Mouse (Mus musculus): Measurements from ENCODE around the gene Rgl1.

Rgl1 gene

GRCm38 (mm10) chr1:152717329-152717728 is 48.8 kb downstream of the Rgl1 start:
- no peak for DNase-seq (ENCODE audit: low spot score)

GRCm38 (mm10) chr1:152714405-152714804 is 51.7 kb downstream of the Rgl1 start:
- no peak for DNase-seq (ENCODE audit: low spot score)

- DNase-seq (ENCODE audit: low spot score): no peak
Measured at GRCm38 (mm10) chr1:152713924-152714323, 52.2 kb downstream of the Rgl1 start.

- no peak for DNase-seq (ENCODE audit: low spot score)
Measured at GRCm38 (mm10) chr1:152711037-152711436, 55.1 kb downstream of the Rgl1 start.

GRCm38 (mm10) chr1:152707560-152707959 is 58.6 kb downstream of the Rgl1 start:
- DNase-seq (ENCODE audit: low spot score): no peak

GRCm38 (mm10) chr1:152703941-152704340 is 62.2 kb downstream of the Rgl1 start:
- DNase-seq (ENCODE audit: low spot score): no peak

- no peak for DNase-seq (ENCODE audit: low spot score)
Measured at GRCm38 (mm10) chr1:152702920-152703319, 63.2 kb downstream of the Rgl1 start.

- no peak for DNase-seq (ENCODE audit: low spot score)
Measured at GRCm38 (mm10) chr1:152701066-152701465, 65.1 kb downstream of the Rgl1 start.

GRCm38 (mm10) chr1:152697341-152697740 is 68.8 kb downstream of the Rgl1 start:
- no peak for DNase-seq (ENCODE audit: low spot score)

GRCm38 (mm10) chr1:152695491-152695890 is 70.7 kb downstream of the Rgl1 start:
- DNase-seq (ENCODE audit: low spot score): peak; percentile 57

- DNase-seq (ENCODE audit: low spot score): no peak
Measured at GRCm38 (mm10) chr1:152689968-152690367, 76.2 kb downstream of the Rgl1 start.

GRCm38 (mm10) chr1:152687733-152688181 is 78.4 kb downstream of the Rgl1 start:
- no peak for DNase-seq (ENCODE audit: low spot score)

GRCm38 (mm10) chr1:152687099-152687730 is 78.9 kb downstream of the Rgl1 start:
- DNase-seq (ENCODE audit: low spot score): peak; percentile 82

- no peak for DNase-seq (ENCODE audit: low spot score)
Measured at GRCm38 (mm10) chr1:152685531-152685930, 80.6 kb downstream of the Rgl1 start.

GRCm38 (mm10) chr1:152682368-152683194 is 83.6 kb downstream of the Rgl1 start:
- DNase-seq (ENCODE audit: low spot score): no peak

GRCm38 (mm10) chr1:152681676-152682367 is 84.3 kb downstream of the Rgl1 start:
- no peak for DNase-seq (ENCODE audit: low spot score)

GRCm38 (mm10) chr1:152681116-152681515 is 85.0 kb downstream of the Rgl1 start:
- DNase-seq (ENCODE audit: low spot score): no peak

GRCm38 (mm10) chr1:152678451-152678850 is 87.7 kb downstream of the Rgl1 start:
- DNase-seq (ENCODE audit: low spot score): no peak

- DNase-seq (ENCODE audit: low spot score): no peak
Measured at GRCm38 (mm10) chr1:152677482-152678211, 88.5 kb downstream of the Rgl1 start.

- DNase-seq (ENCODE audit: low spot score): peak; percentile 59
Measured at GRCm38 (mm10) chr1:152669446-152670180, 96.5 kb downstream of the Rgl1 start.

GRCm38 (mm10) chr1:152660436-152660835 is 105.7 kb downstream of the Rgl1 start:
- no peak for DNase-seq (ENCODE audit: low spot score)

Measured in embryo, embryonic 10.5 days (tissue).